Mouse (Mus musculus) G1E-ER4 (cell line): Measurements from ENCODE around the gene 3100002H09Rik. TPM values are rescaled to one million over a fixed set of nuclear protein-coding genes. Genes with fewer than 3 reads are reported as not detected.

Source experiments
- GATA1 ChIP-seq: IDR thresholded peaks from one replicate; pipeline ENCODE4 v1.8.0; 2012; ENCODE audit warnings: low read length, inconsistent platforms
- polyA plus RNA-seq: library from polyadenylated mRNA; stranded (reverse); fragments of >175 nt; gene quantifications from 2 replicates; pipeline ENCODE4 v1.2.3, GENCODE M21; 2012

3100002H09Rik gene
- polyA plus RNA-seq, 1 experiment = not detected

DNA sequence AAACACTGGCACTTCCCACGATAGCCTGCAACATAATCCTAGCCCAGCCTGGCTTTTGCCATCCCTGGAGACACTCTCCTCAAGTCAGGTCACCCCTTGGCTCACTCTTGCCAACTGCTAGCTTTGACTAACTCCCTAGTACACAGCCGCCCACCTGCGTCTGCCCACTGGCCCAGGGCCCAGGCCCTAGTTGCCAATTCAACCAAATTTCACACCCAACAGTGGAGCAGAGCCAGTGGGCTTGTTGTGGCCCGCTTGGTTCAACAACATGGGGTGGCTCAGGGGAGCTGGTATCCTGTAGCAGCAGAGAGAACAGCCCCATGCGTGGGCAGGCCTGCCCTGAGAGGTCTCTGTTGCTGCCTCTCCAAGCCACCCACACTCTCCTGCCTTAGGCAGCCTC is 18.4 kb downstream of the 3100002H09Rik start:
- TF ChIP-seq GATA1 = no peak

DNA sequence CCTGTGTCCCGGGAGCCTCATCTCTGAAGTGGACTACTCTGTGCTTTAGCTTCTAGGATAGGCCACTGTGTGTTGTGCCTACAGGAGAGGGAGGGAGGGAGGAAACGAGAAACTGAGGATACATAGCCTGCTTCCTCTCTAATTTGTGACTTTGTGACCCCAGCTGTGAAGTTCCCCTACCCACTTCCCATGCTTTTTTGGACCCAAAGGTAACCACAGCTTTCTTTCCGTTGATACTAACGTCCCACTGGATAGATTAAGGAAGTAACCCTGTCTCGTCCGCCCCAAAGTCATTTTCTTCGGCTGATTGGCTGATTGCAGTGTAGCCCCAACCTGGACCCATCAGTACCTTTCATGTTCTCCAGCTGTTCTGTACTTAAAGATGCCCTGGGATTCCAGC is 29.9 kb downstream of the 3100002H09Rik start:
- no peak for TF ChIP-seq GATA1

DNA sequence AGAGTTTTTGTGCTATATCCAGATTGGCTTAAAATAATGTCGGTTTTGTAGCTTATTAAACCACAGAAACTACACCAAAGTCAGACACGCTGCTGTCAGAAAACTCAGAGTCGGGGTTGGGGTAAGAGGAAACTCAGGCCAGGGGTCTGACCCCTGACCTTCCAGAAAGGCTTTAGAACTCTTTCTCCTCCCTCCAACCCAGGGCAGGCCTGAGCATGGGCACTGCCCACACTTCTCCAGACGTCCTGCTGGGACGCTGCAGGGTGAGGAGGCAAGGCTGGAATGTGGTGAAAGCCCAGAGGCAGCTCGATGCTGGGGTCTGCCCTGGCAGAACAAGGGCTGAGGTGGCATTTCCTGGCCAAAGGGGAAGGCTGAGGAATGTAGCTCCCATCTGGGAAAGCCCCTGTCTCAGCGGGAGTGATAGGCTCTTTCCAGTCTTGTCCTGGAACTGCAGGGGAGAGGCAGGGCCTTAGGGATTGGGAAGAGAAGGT is 34.6 kb downstream of the 3100002H09Rik start:
- TF ChIP-seq GATA1 = no peak

DNA sequence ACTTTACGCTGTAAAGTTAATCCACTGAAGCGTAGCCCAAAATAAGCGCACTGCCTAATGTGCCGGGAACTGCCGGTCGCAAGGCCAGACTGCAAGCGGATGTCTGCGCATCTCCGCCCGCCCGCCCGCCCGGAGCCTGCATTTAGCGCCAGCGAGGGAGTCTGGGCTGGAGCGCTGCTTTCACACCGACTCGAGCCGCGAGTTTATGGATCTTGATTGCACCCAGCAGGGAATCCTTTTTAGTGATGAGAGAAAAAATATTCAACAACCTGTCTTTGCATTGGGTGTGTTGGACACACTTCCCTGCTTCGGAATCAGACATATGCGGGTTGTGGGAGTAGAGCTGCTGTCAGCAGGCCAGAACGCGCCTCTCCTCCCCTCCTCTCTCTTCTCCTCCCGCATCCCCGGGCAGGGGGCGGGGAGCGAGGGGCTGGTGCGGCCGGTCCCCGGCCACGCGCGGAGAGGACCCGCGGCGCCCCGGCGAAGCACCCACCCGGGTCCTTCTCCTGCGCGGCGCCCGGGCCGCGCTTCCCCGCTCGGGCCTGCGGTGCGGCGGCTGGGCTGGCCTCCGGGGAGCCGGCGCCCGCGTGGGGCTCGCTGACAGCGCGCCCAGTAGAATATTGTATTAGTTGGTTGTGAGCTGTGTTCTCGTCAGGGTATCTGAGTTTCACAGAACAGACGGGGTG is 35.2 kb downstream of the 3100002H09Rik start:
- TF ChIP-seq GATA1 = no peak

DNA sequence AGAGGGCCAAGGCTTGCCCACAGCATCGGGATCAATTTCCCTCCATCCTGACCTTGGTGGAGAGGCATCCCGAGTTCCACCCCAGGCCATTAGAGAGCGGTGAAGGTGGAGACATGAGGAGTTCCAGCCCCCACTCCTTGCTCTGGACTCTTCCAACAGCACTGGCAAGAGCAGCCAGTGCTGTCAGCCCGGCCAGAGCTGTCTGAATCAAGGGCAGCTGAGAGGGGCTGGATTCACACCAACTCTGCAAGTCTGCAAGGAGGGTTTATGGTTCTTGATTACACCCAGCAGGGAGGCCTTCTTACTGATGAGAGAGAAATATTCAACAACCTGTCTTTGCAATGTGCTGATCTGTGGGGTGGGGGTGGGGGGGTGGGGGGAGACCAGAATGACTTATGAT is 37.0 kb downstream of the 3100002H09Rik start:
- no peak for TF ChIP-seq GATA1

DNA sequence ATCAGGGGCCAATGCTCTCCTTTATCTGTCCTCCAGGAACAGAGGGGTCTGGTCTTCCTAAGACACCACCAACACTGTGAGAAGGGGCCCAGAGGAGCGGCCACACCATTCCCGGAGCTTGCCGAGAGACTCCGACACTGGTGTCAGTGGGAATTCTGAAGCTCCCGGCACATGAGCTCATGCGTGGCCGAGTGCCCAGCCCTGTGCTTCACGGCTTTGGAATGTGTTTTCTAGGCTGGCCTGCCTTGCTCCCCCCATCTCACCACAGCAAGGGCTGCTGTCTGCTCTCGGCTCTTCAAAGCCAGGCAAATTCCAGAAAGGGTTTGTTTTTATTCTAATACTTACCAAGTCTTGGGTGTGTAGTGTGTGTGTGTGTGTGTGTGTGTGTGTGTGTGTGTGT is 39.6 kb downstream of the 3100002H09Rik start:
- TF ChIP-seq GATA1 = no peak

DNA sequence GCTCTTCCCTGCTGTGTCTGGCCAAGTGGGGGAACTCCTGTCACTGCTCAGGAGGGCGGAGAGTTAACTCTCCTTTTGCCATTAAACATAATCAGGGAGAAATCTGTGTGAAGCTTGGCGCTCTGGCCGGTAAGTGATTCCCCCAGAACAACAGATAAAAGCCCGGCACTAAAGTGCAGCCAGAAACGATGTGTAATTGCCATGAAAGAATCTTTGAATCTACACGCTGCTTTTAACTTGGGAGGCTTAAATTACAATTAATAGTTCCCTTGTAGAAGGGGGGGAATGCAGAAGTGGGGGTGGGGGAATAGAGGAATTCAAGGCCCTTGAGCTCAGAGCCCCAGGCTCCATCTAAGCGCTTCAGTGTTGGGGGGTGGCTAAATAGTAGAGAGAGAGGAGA is 40.9 kb downstream of the 3100002H09Rik start:
- TF ChIP-seq GATA1 = no peak

DNA sequence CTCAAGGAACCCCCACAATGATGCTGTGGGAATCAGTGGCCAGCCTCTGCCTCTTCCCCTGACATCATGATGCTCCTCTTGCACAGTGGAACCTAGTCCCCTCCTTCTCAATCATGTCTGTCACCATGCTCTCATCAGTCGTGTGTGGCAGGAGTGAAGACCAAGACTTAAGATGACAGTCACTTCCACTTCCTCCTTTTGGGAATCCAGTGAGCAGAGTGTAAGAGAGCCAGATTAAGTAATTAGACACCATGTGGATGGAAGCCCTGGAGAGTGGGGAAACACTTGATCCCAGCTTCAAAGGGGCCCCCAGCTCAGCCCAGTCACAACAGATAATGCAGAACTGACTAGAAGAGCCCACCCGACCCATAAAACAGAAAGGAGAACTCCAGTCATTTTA is 47.2 kb downstream of the 3100002H09Rik start:
- TF ChIP-seq GATA1 = no peak

DNA sequence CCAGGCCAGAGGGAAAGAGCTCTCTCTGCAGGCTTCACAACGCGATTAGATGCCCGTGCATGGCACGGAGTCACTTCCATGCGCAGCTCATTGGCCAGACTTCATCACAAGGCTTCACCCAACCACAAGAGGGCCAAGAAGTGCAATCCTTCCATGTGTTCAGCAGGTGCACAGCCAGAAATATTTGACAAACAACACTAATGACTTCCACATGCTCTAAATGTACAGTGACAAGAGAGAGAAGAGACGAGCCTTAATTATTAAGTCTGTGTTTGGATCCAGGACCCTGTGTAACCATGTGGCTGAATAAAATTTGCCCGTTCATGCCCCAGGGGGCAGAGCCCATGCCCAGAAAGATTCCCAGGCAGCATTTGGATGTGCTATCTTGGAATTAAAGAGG is 47.9 kb downstream of the 3100002H09Rik start:
- TF ChIP-seq GATA1 = no peak

Other genes with a start within 250 kb of the 3100002H09Rik start
- not detected in 2 replicates for gene Pou3f1, start 46.0 kb upstream of the 3100002H09Rik start, polyA plus RNA-seq
- gene Utp11, start 82.8 kb upstream of the 3100002H09Rik start, polyA plus RNA-seq = 10.1 and 14.1 TPM in 2 replicates
- 18.8 and 25.3 TPM in 2 replicates for gene Fhl3, start 89.9 kb upstream of the 3100002H09Rik start, polyA plus RNA-seq
- 56.8 and 79.8 TPM in 2 replicates for gene Sf3a3, start 104.0 kb upstream of the 3100002H09Rik start, polyA plus RNA-seq
- 40.9 and 45.9 TPM in 2 replicates for gene Inpp5b, start 131.0 kb upstream of the 3100002H09Rik start, polyA plus RNA-seq
- 6.9 and 7.6 TPM in 2 replicates for gene Mtf1, start 191.3 kb upstream of the 3100002H09Rik start, polyA plus RNA-seq
- 19.9 and 24.9 TPM in 2 replicates for gene Yrdc, start 239.9 kb upstream of the 3100002H09Rik start, polyA plus RNA-seq
- 34.7 and 41.4 TPM in 2 replicates for gene 1110065P20Rik, start 240.4 kb upstream of the 3100002H09Rik start, polyA plus RNA-seq